Mouse (Mus musculus): ENCODE data around the gene Wipf3. TPM values are rescaled to one million over a fixed set of nuclear protein-coding genes. Genes with fewer than 3 reads are reported as not detected.

Wipf3 gene
- polyA plus RNA-seq, 1 experiment from 2014 or later: 3.7 TPM

- peak; percentile 32 for DNase-seq (ENCODE audit: low spot score)
- Histone ChIP-seq H3K27ac (ENCODE audit: low read length) (no peak overlapping the region), H3K27me3 (replicated peaks; ENCODE audit: insufficient read depth, low read length) (no peaks in the 10 kb centered on the region), H3K4me2 (replicated peaks; ENCODE audit: low read depth, low read length) (no peak overlapping the region), H3K36me3 (ENCODE audit: insufficient read depth, low read length) (no peaks in the 10 kb centered on the region), H3K9ac (replicated peaks; ENCODE audit: low read depth) (no peak overlapping the region), H3K9me3 (ENCODE audit: low read length) (no peaks in the 10 kb centered on the region), H3K4me1 (ENCODE audit: insufficient read depth, low read depth, low read length) (no peaks in the 10 kb centered on the region), H3K4me3 (ENCODE audit: low read depth, low read length) (no peak overlapping the region)
- no peak for TF ChIP-seq EP300 (IDR thresholded peaks at IDR 0.05)
- TF ChIP-seq CTCF (IDR thresholded peaks at IDR 0.05): no peak
- ATAC-seq: peak; percentile 30; the same call in 1 of the 2 replicates
- 83% methylated on average over 9 of the region's 9 CpGs for WGBS
Measured at GRCm38 (mm10) chr6:54540252-54540887, 111.0 kb downstream of the Wipf3 start.

DNA sequence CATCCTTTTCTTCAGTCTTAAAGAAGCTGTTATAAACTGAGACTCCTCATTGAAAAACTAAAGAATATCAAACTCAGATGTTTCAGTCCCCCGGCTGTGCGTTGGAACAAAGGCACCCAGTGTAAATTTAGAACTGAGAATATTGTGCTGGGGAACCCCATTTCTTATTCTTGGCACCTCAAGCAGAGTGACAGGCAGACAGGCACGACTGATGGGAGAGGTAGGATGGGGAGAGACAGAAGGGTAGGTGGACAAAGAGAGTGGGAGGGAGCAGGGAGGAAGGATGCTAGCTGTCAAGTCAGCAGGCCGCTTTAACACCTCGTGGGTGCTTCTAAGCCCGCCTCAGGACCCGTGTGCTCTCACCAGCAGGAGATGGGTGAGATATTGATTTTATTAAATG, 113.4 kb downstream of the Wipf3 start:
- ATAC-seq: no peak
- Histone ChIP-seq H3K27ac (ENCODE audit: low read length) (no peak overlapping the region), H3K4me1 (ENCODE audit: insufficient read depth, low read depth, low read length) (no peaks in the 10 kb centered on the region), H3K9ac (replicated peaks; ENCODE audit: low read depth) (no peak overlapping the region), H3K27me3 (replicated peaks; ENCODE audit: insufficient read depth, low read length) (no peaks in the 10 kb centered on the region), H3K4me3 (ENCODE audit: low read depth, low read length) (no peak overlapping the region), H3K4me2 (replicated peaks; ENCODE audit: low read depth, low read length) (no peak overlapping the region), H3K36me3 (ENCODE audit: insufficient read depth, low read length) (no peaks in the 10 kb centered on the region), H3K9me3 (ENCODE audit: low read length) (no peaks in the 10 kb centered on the region)
- TF ChIP-seq CTCF (IDR thresholded peaks at IDR 0.05) (no peak), EP300 (IDR thresholded peaks at IDR 0.05) (no peak)
- no peak for DNase-seq (ENCODE audit: low spot score)
- 78% methylated on average over 7 of the region's 7 CpGs for WGBS

GRCm38 (mm10) chr6:54543646-54544045, 114.2 kb downstream of the Wipf3 start:
- Histone ChIP-seq H3K4me1 (ENCODE audit: insufficient read depth, low read depth, low read length) (no peaks in the 10 kb centered on the region), H3K4me2 (replicated peaks; ENCODE audit: low read depth, low read length) (no peak overlapping the region), H3K27ac (ENCODE audit: low read length) (no peak overlapping the region), H3K36me3 (ENCODE audit: insufficient read depth, low read length) (no peaks in the 10 kb centered on the region), H3K27me3 (replicated peaks; ENCODE audit: insufficient read depth, low read length) (no peaks in the 10 kb centered on the region), H3K9ac (replicated peaks; ENCODE audit: low read depth) (no peak overlapping the region), H3K4me3 (ENCODE audit: low read depth, low read length) (no peak overlapping the region), H3K9me3 (ENCODE audit: low read length) (no peaks in the 10 kb centered on the region)
- DNase-seq (ENCODE audit: low spot score): no peak
- no peak for ATAC-seq
- TF ChIP-seq EP300 (IDR thresholded peaks at IDR 0.05) (no peak), CTCF (IDR thresholded peaks at IDR 0.05) (no peak)
- WGBS: 73% methylated on average over 2 of the region's 2 CpGs

GRCm38 (mm10) chr6:54548314-54549019, 119.1 kb downstream of the Wipf3 start:
- H3K9ac ChIP-seq (replicated peaks; ENCODE audit: low read depth): no peak overlapping the region
- no peaks in the 10 kb centered on the region for H3K9me3 ChIP-seq (ENCODE audit: low read length)
- H3K4me2 ChIP-seq (replicated peaks; ENCODE audit: low read depth, low read length): no peak overlapping the region
- WGBS: 28% methylated on average over 13 of the region's 13 CpGs
- no peaks in the 10 kb centered on the region for H3K4me1 ChIP-seq (ENCODE audit: insufficient read depth, low read depth, low read length)
- no peak overlapping the region for H3K27ac ChIP-seq (ENCODE audit: low read length)
- no peak overlapping the region for H3K4me3 ChIP-seq (ENCODE audit: low read depth, low read length)
- H3K27me3 ChIP-seq (replicated peaks; ENCODE audit: insufficient read depth, low read length): no peaks in the 10 kb centered on the region
- DNase-seq (ENCODE audit: low spot score) (peak; percentile 52), ATAC-seq (peak; percentile 73)
- no peak for TF ChIP-seq CTCF (IDR thresholded peaks at IDR 0.05)
- TF ChIP-seq EP300 (IDR thresholded peaks at IDR 0.05): peak; percentile 36; the same call in 1 of the 2 replicates
- H3K36me3 ChIP-seq (ENCODE audit: insufficient read depth, low read length): no peaks in the 10 kb centered on the region

DNA sequence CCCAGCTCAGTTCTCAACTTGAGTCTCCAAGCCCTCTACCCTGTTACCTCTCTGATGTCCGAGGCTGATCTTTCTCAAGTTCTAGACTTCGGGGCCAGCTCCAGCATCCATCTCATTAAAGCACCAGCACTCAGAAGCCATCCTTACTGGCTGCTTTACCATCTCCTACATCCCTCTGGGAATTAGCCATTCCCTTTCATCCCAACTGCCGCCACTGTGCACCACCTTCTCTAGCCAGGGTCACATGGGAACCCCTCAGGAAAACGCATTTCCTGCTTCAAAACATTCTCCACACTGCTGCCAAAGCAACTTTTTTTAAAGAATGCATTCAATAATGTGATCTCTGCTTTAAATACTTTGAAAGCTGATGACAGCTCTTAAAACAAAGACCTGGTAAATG, 119.9 kb downstream of the Wipf3 start:
- H3K4me1 ChIP-seq (ENCODE audit: insufficient read depth, low read depth, low read length): no peaks in the 10 kb centered on the region
- H3K9me3 ChIP-seq (ENCODE audit: low read length): no peaks in the 10 kb centered on the region
- H3K27me3 ChIP-seq (replicated peaks; ENCODE audit: insufficient read depth, low read length): no peaks in the 10 kb centered on the region
- no peak overlapping the region for H3K4me3 ChIP-seq (ENCODE audit: low read depth, low read length)
- TF ChIP-seq CTCF (IDR thresholded peaks at IDR 0.05) (no peak), EP300 (IDR thresholded peaks at IDR 0.05) (no peak)
- H3K4me2 ChIP-seq (replicated peaks; ENCODE audit: low read depth, low read length): no peak overlapping the region
- no peaks in the 10 kb centered on the region for H3K36me3 ChIP-seq (ENCODE audit: insufficient read depth, low read length)
- no peak overlapping the region for H3K9ac ChIP-seq (replicated peaks; ENCODE audit: low read depth)
- DNase-seq (ENCODE audit: low spot score): no peak
- WGBS: 57% methylated on average over 4 of the region's 4 CpGs
- H3K27ac ChIP-seq (ENCODE audit: low read length): no peak overlapping the region
- no peak for ATAC-seq

DNA sequence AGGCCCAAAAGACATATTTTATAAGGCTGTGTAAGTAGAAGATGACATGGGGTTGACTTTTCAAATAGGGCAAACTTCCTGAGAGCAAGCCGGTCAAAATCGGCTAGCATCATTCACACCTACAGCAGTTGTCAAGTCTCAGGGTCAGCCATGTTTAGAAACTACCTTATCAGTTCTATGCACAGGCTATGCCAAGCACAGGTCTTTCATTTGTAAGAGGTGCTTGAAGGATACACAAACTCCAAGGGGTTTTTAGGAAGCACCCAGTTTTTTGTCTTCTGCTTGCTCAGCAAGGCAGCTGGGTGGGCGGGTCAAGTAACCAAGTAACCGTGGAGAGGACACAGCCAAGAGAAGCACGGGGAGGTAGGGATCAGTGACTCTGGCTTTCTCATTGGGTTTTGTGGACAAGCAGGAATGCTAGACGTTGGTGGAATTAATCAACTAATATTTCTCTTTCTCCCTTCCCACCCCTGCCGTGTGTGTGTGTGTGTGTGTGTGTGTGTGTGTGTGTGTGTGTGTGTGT, 121.5 kb downstream of the Wipf3 start:
- Histone ChIP-seq H3K4me3 (ENCODE audit: low read depth, low read length) (no peak overlapping the region), H3K4me1 (ENCODE audit: insufficient read depth, low read depth, low read length) (no peaks in the 10 kb centered on the region), H3K4me2 (replicated peaks; ENCODE audit: low read depth, low read length) (no peak overlapping the region), H3K27me3 (replicated peaks; ENCODE audit: insufficient read depth, low read length) (no peaks in the 10 kb centered on the region), H3K36me3 (ENCODE audit: insufficient read depth, low read length) (no peaks in the 10 kb centered on the region), H3K27ac (ENCODE audit: low read length) (no peak overlapping the region), H3K9me3 (ENCODE audit: low read length) (no peaks in the 10 kb centered on the region), H3K9ac (replicated peaks; ENCODE audit: low read depth) (no peak overlapping the region)
- 30% methylated on average over 6 of the region's 7 CpGs for WGBS
- ATAC-seq: no peak
- no peak for TF ChIP-seq EP300 (IDR thresholded peaks at IDR 0.05)
- TF ChIP-seq CTCF (IDR thresholded peaks at IDR 0.05): no peak
- no peak for DNase-seq (ENCODE audit: low spot score)

Measured in lung, postnatal 0 days (tissue).